ENCODE assay signal across 18 mouse cellular contexts in the genomic region with DNA sequence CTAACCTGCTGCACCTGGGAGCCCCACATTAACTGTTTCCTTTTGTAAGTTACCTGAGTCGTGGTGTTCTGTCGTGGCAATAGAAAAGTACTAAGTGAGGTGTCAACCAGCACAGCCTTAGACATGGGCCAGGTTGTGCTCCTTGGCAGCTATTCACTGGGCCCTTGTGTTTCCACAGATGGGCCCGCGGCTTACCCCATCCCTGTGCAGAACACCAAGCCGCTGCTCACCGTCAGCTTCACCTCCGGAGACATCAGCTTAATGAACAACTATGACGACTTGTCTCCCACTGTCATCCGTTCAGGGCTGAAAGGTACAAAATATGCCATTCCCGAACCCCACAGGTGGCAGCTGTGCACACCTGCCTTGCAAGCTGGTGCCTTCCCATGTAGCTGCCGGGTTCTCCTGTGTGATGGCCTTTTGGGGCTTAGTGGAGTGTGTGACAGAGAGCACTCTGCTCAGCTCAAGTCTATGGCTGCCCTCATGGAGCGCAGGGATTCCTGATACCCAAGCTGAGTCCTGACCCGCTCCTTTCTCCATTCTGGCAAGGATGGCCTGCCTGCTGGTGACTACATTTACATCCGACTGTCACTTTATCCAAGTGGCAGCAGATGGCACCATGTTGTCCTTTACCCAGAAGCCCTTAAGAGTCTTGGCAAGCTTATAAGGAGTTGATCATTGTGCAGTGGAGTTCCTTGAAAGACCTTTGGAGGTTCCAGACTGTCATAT. TPM values are rescaled to one million over a fixed set of nuclear protein-coding genes. Genes with fewer than 3 reads are reported as not detected.
DNase-seq lines count a peak whose midpoint lies in the region; ATAC-seq and TF ChIP-seq lines count a peak whose summit lies in the region.
"Had no signal": no experiment of that assay in that cellular context is flagged by ENCODE, and none has a peak within 500 bp of the region (broad histone marks: within the 10 kb centered on the region; RNA-seq: fewer than 3 reads in every experiment).

No protein-coding gene starts in this region.

- no peaks in the 10 kb centered on the region for H3K27me3 ChIP-seq in kidney, adult 2 months (replicated peaks; ENCODE audit: control insufficient read depth, insufficient read depth, low read length)
- H3K27me3 ChIP-seq in myocyte (ENCODE audit: control insufficient read depth, insufficient read depth, insufficient read length): no peaks in the 10 kb centered on the region
- H3K27me3 ChIP-seq in intestine, embryonic 16.5 days (replicated peaks; ENCODE audit: control insufficient read depth, insufficient read depth, low read length): no peaks in the 10 kb centered on the region
- H3K27me3 ChIP-seq: heart, embryonic 15.5 days; intestine, embryonic 15.5 days; kidney, embryonic 15.5 days; midbrain, embryonic 15.5 days; neural tube, embryonic 15.5 days had no signal

- H3K36me3 ChIP-seq in kidney, adult 2 months (ENCODE audit: control insufficient read depth, insufficient read depth, low read length): no peaks in the 10 kb centered on the region; the same call in 1 of the 2 replicates
- peaks cover 41% of the 10 kb centered on the region for H3K36me3 ChIP-seq in myocyte (ENCODE audit: control insufficient read depth, insufficient read depth)
- H3K36me3 ChIP-seq in intestine, embryonic 16.5 days (ENCODE audit: control insufficient read depth, insufficient read depth, low read length): peaks cover 9% of the 10 kb centered on the region

- 83% methylated on average over 14 of the region's 14 CpGs for WGBS in kidney, adult 2 months
- 92% methylated on average over 14 of the region's 14 CpGs for WGBS in intestine, embryonic 16.5 days

- H3K9ac ChIP-seq in intestine, embryonic 16.5 days (ENCODE audit: low read depth, low read length): no peak overlapping the region
- H3K9ac ChIP-seq: heart, embryonic 15.5 days; hindbrain, embryonic 14.5 days; intestine, embryonic 15.5 days; kidney, embryonic 15.5 days; midbrain, embryonic 15.5 days; neural tube, embryonic 15.5 days had no signal

- TF ChIP-seq CTCF in kidney, adult 2 months (conservative IDR thresholded peaks at IDR 0.05; ENCODE audit: insufficient read depth, insufficient read length, low read depth, low read length): no peak

- no peak overlapping the region for H3K4me3 ChIP-seq in kidney, adult 2 months (ENCODE audit: insufficient read depth, low read depth, low read length)
- H3K4me3 ChIP-seq in myocyte: no peak overlapping the region
- no peak overlapping the region for H3K4me3 ChIP-seq in intestine, embryonic 16.5 days (ENCODE audit: low read length)
- H3K4me3 ChIP-seq: heart, embryonic 15.5 days; intestine, embryonic 15.5 days; kidney, embryonic 15.5 days; midbrain, embryonic 15.5 days; neural tube, embryonic 15.5 days had no signal

- TF ChIP-seq POLR2A in kidney, adult 2 months (IDR thresholded peaks at IDR 0.05; ENCODE audit: low read depth, low read length): no peak
- TF ChIP-seq POLR2A in myocyte (IDR thresholded peaks at IDR 0.05; ENCODE audit: insufficient read length, low read depth): no peak

- peak overlapping the region; percentile 69 for H3K4me2 ChIP-seq in myocyte (ENCODE audit: low read depth)
- no peak overlapping the region for H3K4me2 ChIP-seq in intestine, embryonic 16.5 days (ENCODE audit: low read depth, low read length)
- H3K4me2 ChIP-seq: heart, embryonic 15.5 days; hindbrain, embryonic 14.5 days; intestine, embryonic 15.5 days; kidney, embryonic 15.5 days; midbrain, embryonic 15.5 days; neural tube, embryonic 15.5 days had no signal

- no peaks in the 10 kb centered on the region for H3K4me1 ChIP-seq in kidney, adult 2 months (ENCODE audit: control insufficient read depth, insufficient read depth, low read length)
- H3K4me1 ChIP-seq in intestine, embryonic 16.5 days (ENCODE audit: control insufficient read depth, insufficient read depth, low read length): no peaks in the 10 kb centered on the region
- H3K4me1 ChIP-seq: intestine, embryonic 15.5 days; kidney, embryonic 15.5 days; midbrain, embryonic 15.5 days; neural tube, embryonic 15.5 days had no signal

- no peak for ATAC-seq in intestine, embryonic 16.5 days
- ATAC-seq: activated CD4-positive, CD25-positive, alpha-beta regulatory T cell, adult 4 months; intestine, embryonic 15.5 days; midbrain, embryonic 15.5 days had no signal

- H3K9me3 ChIP-seq in intestine, embryonic 16.5 days (ENCODE audit: control insufficient read depth, low read length): no peaks in the 10 kb centered on the region
- H3K9me3 ChIP-seq: heart, embryonic 15.5 days; intestine, embryonic 15.5 days; kidney, embryonic 15.5 days; midbrain, embryonic 15.5 days; neural tube, embryonic 15.5 days had no signal

- no peak overlapping the region for H3ac ChIP-seq in myocyte (ENCODE audit: control insufficient read depth, insufficient read length)

- peak; percentile 13 for DNase-seq in kidney, adult 2 months
- no peak for DNase-seq in kidney, postnatal 10 days
- peak; percentile 84 for DNase-seq in cerebellum, adult 11-12 months
- peak; percentile 88 for DNase-seq in cerebellum, adult 9-10 months
- DNase-seq in layer of hippocampus, adult 8-10 months (ENCODE audit: low spot score in 2 of 2): no peak
- DNase-seq: adrenal gland, adult 8-10 months; heart, postnatal 36 days; kidney, postnatal 4 days; lung, postnatal 4 days had no signal

- no peak overlapping the region for H3K27ac ChIP-seq in kidney, adult 2 months (ENCODE audit: insufficient read depth, low read depth, low read length)
- H3K27ac ChIP-seq in intestine, embryonic 16.5 days (ENCODE audit: low read length): no peak overlapping the region
- H3K27ac ChIP-seq: heart, embryonic 15.5 days; hindbrain, embryonic 14.5 days; intestine, embryonic 15.5 days; kidney, embryonic 15.5 days; midbrain, embryonic 15.5 days; neural tube, embryonic 15.5 days had no signal

- no peaks in the 10 kb centered on the region for H3K79me2 ChIP-seq in myocyte (ENCODE audit: control insufficient read depth, insufficient read depth)

TF ChIP-seq in myocyte, 11 proteins besides CTCF, POLR2A, EP300 and RAD21:
- TF ChIP-seq TCF3 (IDR thresholded peaks at IDR 0.05; ENCODE audit: insufficient read length, low read depth) (no peak), SRF (IDR thresholded peaks at IDR 0.05; ENCODE audit: control insufficient read depth, insufficient read length, low read depth) (no peak), TCF12 (IDR thresholded peaks at IDR 0.05; ENCODE audit: insufficient read depth, poor library complexity, severe bottlenecking) (no peak), MAX (IDR thresholded peaks at IDR 0.05; ENCODE audit: low read depth) (no peak)

RNA-seq across cellular contexts. Expression of a gene that starts 55.0 kb away (rescaled TPM):
- 6.6 and 6.7 TPM in 2 replicates for polyA plus RNA-seq in kidney, adult 2 months (2012; rRNA removed)
- polyA plus RNA-seq in myocyte (2012; fragmentation: generic; extraction: Trizol): 8.7 TPM
- 10 to 100 TPM; 42.1 to 54.3 (median 50.3) TPM for total RNA-seq in layer of hippocampus, adult 8-10 months (2022)
- polyA plus RNA-seq in intestine, embryonic 16.5 days (2015; fragmentation: Nextera tagmentation; extraction: Ambion mirVana): 20.7 and 22.1 TPM in 2 replicates

Comparison
In these comparisons a context has a peak if more than half of its experiments do, and no peak if none do; other contexts are left out.
1. DNase-seq: peak in kidney, adult 2 months (single experiment), cerebellum, adult 11-12 months (single experiment) and cerebellum, adult 9-10 months (single experiment); none in kidney, postnatal 10 days (single experiment) and layer of hippocampus, adult 8-10 months (0 of 2).